Mouse (Mus musculus) gastrocnemius, postnatal 10 days (tissue): ENCODE results near the gene 1700001O22Rik. TPM values are rescaled to one million over a fixed set of nuclear protein-coding genes. Genes with fewer than 3 reads are reported as not detected.

Experiments used
- DNase-seq: peaks from one replicate; pipeline ENCODE4 v3.0.0; 2021; ENCODE audit warnings: mixed read lengths
- total RNA-seq, 2 experiments: library from RNA; stranded (reverse); gene quantifications; 2 replicates each; pipeline ENCODE4 v1.2.3; 2021

1700001O22Rik gene
- total RNA-seq, 2 experiments from 2014 or later, result 0.33 to 1.1 TPM

- DNase-seq, result no peak
These were observed 12.9 kb upstream of the 1700001O22Rik start for GRCm38 (mm10) chr2:30816383-30816782.

GRCm38 (mm10) chr2:30810573-30810972 lies 7.1 kb upstream of the 1700001O22Rik start:
- no peak for DNase-seq

GRCm38 (mm10) chr2:30809503-30809902 lies 6.0 kb upstream of the 1700001O22Rik start:
- no peak for DNase-seq

- peak; percentile 18 for DNase-seq
These were observed 4.8 kb upstream of the 1700001O22Rik start for GRCm38 (mm10) chr2:30808296-30808655.

- peak; percentile 98 for DNase-seq
These were observed 4.3 kb upstream of the 1700001O22Rik start, which contains the start of gene Ntmt1 for GRCm38 (mm10) chr2:30807648-30808295. Gene Ntmt1, plus strand, starts transcription at chr2:30807826.

- no peak for DNase-seq
These were observed 3.7 kb upstream of the 1700001O22Rik start for GRCm38 (mm10) chr2:30807147-30807647.

GRCm38 (mm10) chr2:30805983-30806382 lies 2.5 kb upstream of the 1700001O22Rik start:
- DNase-seq, result no peak

GRCm38 (mm10) chr2:30801067-30801852 lies 2.2 kb downstream of the 1700001O22Rik start:
- peak; percentile 43 for DNase-seq

- DNase-seq, result no peak
These were observed 2.8 kb downstream of the 1700001O22Rik start for GRCm38 (mm10) chr2:30800671-30801066.

- DNase-seq, result no peak
These were observed 4.0 kb downstream of the 1700001O22Rik start for GRCm38 (mm10) chr2:30799456-30799855.

- peak; percentile 61 for DNase-seq
These were observed 7.1 kb downstream of the 1700001O22Rik start for GRCm38 (mm10) chr2:30796382-30796781.

GRCm38 (mm10) chr2:30795889-30796275 lies 7.6 kb downstream of the 1700001O22Rik start:
- no peak for DNase-seq

GRCm38 (mm10) chr2:30795271-30795888 lies 8.1 kb downstream of the 1700001O22Rik start:
- DNase-seq, result no peak

GRCm38 (mm10) chr2:30794179-30795108 lies 9.0 kb downstream of the 1700001O22Rik start:
- DNase-seq, result peak; percentile 98

- DNase-seq, result no peak
These were observed 11.4 kb downstream of the 1700001O22Rik start for GRCm38 (mm10) chr2:30792061-30792460.

GRCm38 (mm10) chr2:30787466-30787865 lies 16.0 kb downstream of the 1700001O22Rik start:
- DNase-seq, result no peak

- peak; percentile 57 for DNase-seq
These were observed 19.1 kb downstream of the 1700001O22Rik start for GRCm38 (mm10) chr2:30784078-30784994.

- DNase-seq, result peak; percentile 70
These were observed 20.1 kb downstream of the 1700001O22Rik start for GRCm38 (mm10) chr2:30783346-30783745.

GRCm38 (mm10) chr2:30782312-30783290 lies 20.9 kb downstream of the 1700001O22Rik start:
- peak; percentile 22 for DNase-seq
